In the genomic region with DNA sequence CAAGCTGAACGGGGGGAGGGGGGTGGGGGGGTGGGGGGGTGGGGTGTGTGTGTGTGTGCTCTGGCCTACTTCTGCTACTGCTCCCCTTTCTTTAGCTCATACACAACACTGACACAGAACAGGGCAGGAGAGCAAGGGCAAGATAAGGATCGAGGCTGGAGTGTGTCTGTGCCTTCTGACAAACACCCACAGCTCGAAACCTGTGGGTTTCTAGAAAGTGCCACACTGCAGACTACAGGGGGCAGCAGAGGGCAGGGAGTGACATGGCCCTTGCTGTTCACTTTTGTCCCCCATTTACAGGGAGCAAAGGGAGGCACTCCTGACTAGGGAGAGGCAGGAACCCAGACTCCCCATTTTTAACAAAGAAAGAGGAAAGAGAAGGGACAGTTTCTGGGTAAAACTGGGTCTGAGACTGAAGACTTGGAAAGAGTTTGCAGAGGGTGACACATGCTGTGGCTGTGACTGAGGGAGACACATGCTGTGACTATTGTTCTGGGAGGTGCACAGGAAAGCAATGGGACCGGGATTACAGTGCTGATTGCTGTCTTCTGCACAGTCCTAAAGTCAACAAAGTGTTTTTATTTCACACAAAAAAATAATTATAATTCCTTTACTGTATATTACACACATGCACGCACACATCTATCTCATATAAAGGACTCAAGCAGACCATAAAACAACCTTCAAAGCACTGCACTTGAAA, we compare ENCODE assay signal across 9 mouse cellular contexts. TPM values are rescaled to one million over a fixed set of nuclear protein-coding genes. Genes with fewer than 3 reads are reported as not detected.
DNase-seq lines count a peak whose midpoint lies in the region; ATAC-seq and TF ChIP-seq lines count a peak whose summit lies in the region.
"Had no signal": no experiment of that assay in that cellular context is flagged by ENCODE, and none has a peak within 500 bp of the region (broad histone marks: within the 10 kb centered on the region; RNA-seq: fewer than 3 reads in every experiment).

No protein-coding gene starts in this region.

- peaks cover 1% of the 10 kb centered on the region for H3K4me1 ChIP-seq in lung, adult 2 months (ENCODE audit: control insufficient read depth, insufficient read depth, low read length)

- DNase-seq in left cerebral cortex, postnatal 4 days, result peak; percentile 67
- no peak for DNase-seq in left cerebral cortex, adult 11 months (ENCODE audit: low spot score)
- DNase-seq in T-cell, adult 2 months (ENCODE audit: low spot score), result peak; percentile 52
- DNase-seq in embryo, embryonic 10.5 days (ENCODE audit: low spot score), result peak; percentile 75
- DNase-seq in lung, adult 2 months, result peak; percentile 37
- peak; percentile 56 for DNase-seq in ovary, postnatal 36 days (ENCODE audit: low spot score)
- no peak for DNase-seq in layer of hippocampus, adult 8-10 months (ENCODE audit: low spot score in 2 of 2)

- TF ChIP-seq CTCF in lung, adult 2 months (IDR thresholded peaks at IDR 0.05; ENCODE audit: insufficient read depth, low read length), result peak; percentile 76

- no peak overlapping the region for H3K4me3 ChIP-seq in lung, adult 2 months (replicated peaks; ENCODE audit: extremely low read depth, low read depth, low read length)
- H3K4me3 ChIP-seq: myocyte had no signal

- TF ChIP-seq POLR2A in lung, adult 2 months (IDR thresholded peaks at IDR 0.05; ENCODE audit: borderline replicate concordance, extremely low read depth, low read depth, low read length), result no peak

- ATAC-seq in inflammation-experienced regulatory T-cells, adult 6 months, result peak; percentile 80

- intact Hi-C loops in left cerebral cortex, postnatal 4 days (cut with DNase I), result no loop called here

- 55% methylated on average over 5 of the region's 5 CpGs for WGBS in lung, adult 2 months

RNA-seq across cellular contexts. Expression of a gene that starts 16.1 kb away (rescaled TPM):
- 100 to 1,000 TPM; 131 to 140 TPM for total RNA-seq in left cerebral cortex, postnatal 4 days (2021)
- polyA plus RNA-seq in inflammation-experienced regulatory T-cells, adult 6 months (2017; shearing (Covaris generic)), result 10 to 100 TPM; 21.8 to 27.3 (median 22.6) TPM
- 17.0 and 21.9 TPM in 2 replicates for polyA plus RNA-seq in lung, adult 2 months (2012; rRNA removed)
- 10 to 100 TPM; 18.3 to 24.0 (median 22.9) TPM for total RNA-seq in layer of hippocampus, adult 8-10 months (2022)

Comparison
In these comparisons a context has a peak if more than half of its experiments do, and no peak if none do; other contexts are left out.
1. DNase-seq: peak in left cerebral cortex, postnatal 4 days (single experiment), T-cell, adult 2 months (single experiment), embryo, embryonic 10.5 days (single experiment), lung, adult 2 months (single experiment) and ovary, postnatal 36 days (single experiment); none in left cerebral cortex, adult 11 months (single experiment) and layer of hippocampus, adult 8-10 months (0 of 2).
2. RNA of a gene that starts 16.1 kb away (total RNA-seq): 131 to 140 TPM in left cerebral cortex, postnatal 4 days; 18.3 to 24.0 TPM in layer of hippocampus, adult 8-10 months; every median in the first group is over 4 times any median in the second.